In the genomic region with DNA sequence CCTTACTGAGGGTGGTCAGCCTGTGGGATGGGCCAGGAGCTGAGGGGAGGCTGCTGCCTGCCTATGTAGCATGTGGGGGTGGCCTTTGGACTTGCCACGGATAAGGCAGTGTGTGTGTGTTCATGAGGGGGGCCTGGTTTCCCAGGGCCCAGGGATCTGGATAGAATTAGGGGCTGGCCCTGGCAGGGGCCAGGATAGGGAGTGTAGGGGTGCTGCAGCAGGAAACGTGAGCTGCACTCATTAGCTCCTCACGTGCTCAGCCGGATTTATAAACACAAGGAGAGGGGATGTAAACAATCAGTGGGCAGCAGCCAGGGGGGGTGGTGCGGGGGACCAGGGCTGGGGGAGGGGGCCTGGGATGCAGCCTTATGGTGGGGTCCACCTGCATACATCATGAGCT, we compare ENCODE assay signal across 17 mouse cellular contexts. TPM values are rescaled to one million over a fixed set of nuclear protein-coding genes. Genes with fewer than 3 reads are reported as not detected.
DNase-seq lines count a peak whose midpoint lies in the region; ATAC-seq and TF ChIP-seq lines count a peak whose summit lies in the region.
"Had no signal": no experiment of that assay in that cellular context is flagged by ENCODE, and none has a peak within 500 bp of the region (broad histone marks: within the 10 kb centered on the region; RNA-seq: fewer than 3 reads in every experiment).

No protein-coding gene starts in this region.

- 3% methylated on average over 5 of the region's 5 CpGs for WGBS in lung, embryonic 15.5 days
- 31% methylated on average over 5 of the region's 5 CpGs for WGBS in lung, adult 2 months
- WGBS in intestine, postnatal 0 days: 27% methylated on average over 5 of the region's 5 CpGs
- WGBS in stomach, embryonic 15.5 days: 15% methylated on average over 5 of the region's 5 CpGs

- peaks cover 76% of the 10 kb centered on the region for H3K4me1 ChIP-seq in lung, embryonic 15.5 days
- H3K4me1 ChIP-seq in lung, adult 2 months (ENCODE audit: control insufficient read depth, insufficient read depth, low read length): peaks cover 29% of the 10 kb centered on the region
- peaks cover 18% of the 10 kb centered on the region for H3K4me1 ChIP-seq in intestine, postnatal 0 days (replicated peaks; ENCODE audit: control insufficient read depth, insufficient read depth, low read length)
- H3K4me1 ChIP-seq in stomach, embryonic 15.5 days: peaks cover 67% of the 10 kb centered on the region

- DNase-seq in CD4-positive, CD25-positive, alpha-beta regulatory T cell, adult 2 months (ENCODE audit: low read depth, low spot score): peak; percentile 4
- DNase-seq in lung, adult 2 months: no peak
- no peak for DNase-seq in adrenal gland, adult 18-20 months (ENCODE audit: low spot score in 2 of 2)
- DNase-seq in adrenal gland, postnatal 10 days: no peak
- DNase-seq: heart, postnatal 14 days; kidney, adult 2 months; layer of hippocampus, postnatal 36 days; thymus, postnatal 36 days had no signal

- peak overlapping the region; percentile 81; the same call in 1 of the 2 replicates for H3K27ac ChIP-seq in lung, embryonic 15.5 days
- peak overlapping the region; percentile 46; the same call in 1 of the 2 replicates for H3K27ac ChIP-seq in intestine, postnatal 0 days (ENCODE audit: low read depth, low read length)
- peak overlapping the region; percentile 57 for H3K27ac ChIP-seq in stomach, embryonic 15.5 days
- H3K27ac ChIP-seq: forebrain, embryonic 13.5 days; liver, embryonic 14.5 days; midbrain, embryonic 12.5 days had no signal

- no peaks in the 10 kb centered on the region for H3K27me3 ChIP-seq in lung, embryonic 15.5 days
- no peaks in the 10 kb centered on the region for H3K27me3 ChIP-seq in intestine, postnatal 0 days (replicated peaks; ENCODE audit: control insufficient read depth, insufficient read depth, low read length)
- H3K27me3 ChIP-seq in stomach, embryonic 15.5 days (replicated peaks): no peaks in the 10 kb centered on the region

- peak overlapping the region; percentile 99 for H3K4me2 ChIP-seq in lung, embryonic 15.5 days
- peak overlapping the region; percentile 98 for H3K4me2 ChIP-seq in intestine, postnatal 0 days (replicated peaks; ENCODE audit: low read depth)
- H3K4me2 ChIP-seq in stomach, embryonic 15.5 days: peak overlapping the region; percentile 92
- H3K4me2 ChIP-seq: forebrain, embryonic 13.5 days had no signal

- TF ChIP-seq CTCF in lung, adult 2 months (IDR thresholded peaks at IDR 0.05; ENCODE audit: insufficient read depth, low read length): no peak
- no peak for TF ChIP-seq CTCF in intestine, postnatal 0 days (IDR thresholded peaks at IDR 0.05; ENCODE audit: low read depth)

- ATAC-seq in CD4-positive, CD25-positive, alpha-beta regulatory T cell, adult 4 months: no peak
- ATAC-seq in lung, embryonic 15.5 days (ENCODE audit: borderline replicate concordance, extremely low read depth, low FRiP score, low TSS enrichment): peak; percentile 6; the same call in 1 of the 2 replicates
- ATAC-seq in intestine, postnatal 0 days: no peak
- no peak for ATAC-seq in stomach, embryonic 15.5 days (ENCODE audit: insufficient read depth, low FRiP score, low read depth)
- ATAC-seq: forebrain, embryonic 13.5 days had no signal

- no peak for TF ChIP-seq POLR2A in lung, adult 2 months (IDR thresholded peaks at IDR 0.05; ENCODE audit: borderline replicate concordance, extremely low read depth, low read depth, low read length)

- 0 out of 2 replicates have a peak overlapping the region, but pooled peaks have one; percentile 5 for H3K9ac ChIP-seq in lung, embryonic 15.5 days
- H3K9ac ChIP-seq in intestine, postnatal 0 days (ENCODE audit: low read depth, low read length): no peak overlapping the region
- H3K9ac ChIP-seq in stomach, embryonic 15.5 days: peak overlapping the region; percentile 24; the same call in 1 of the 2 replicates
- H3K9ac ChIP-seq: forebrain, embryonic 13.5 days; liver, embryonic 14.5 days; midbrain, embryonic 12.5 days had no signal

- H3K4me3 ChIP-seq in lung, embryonic 15.5 days: no peak overlapping the region
- H3K4me3 ChIP-seq in lung, adult 2 months (replicated peaks; ENCODE audit: extremely low read depth, low read depth, low read length): no peak overlapping the region
- H3K4me3 ChIP-seq in intestine, postnatal 0 days (ENCODE audit: low read depth, low read length): no peak overlapping the region
- peak overlapping the region; percentile 57; the same call in 1 of the 2 replicates for H3K4me3 ChIP-seq in stomach, embryonic 15.5 days (replicated peaks)
- H3K4me3 ChIP-seq: forebrain, embryonic 13.5 days; midbrain, embryonic 12.5 days had no signal

- H3K9me3 ChIP-seq in lung, embryonic 15.5 days: no peaks in the 10 kb centered on the region
- no peaks in the 10 kb centered on the region for H3K9me3 ChIP-seq in intestine, postnatal 0 days (ENCODE audit: control insufficient read depth)
- no peaks in the 10 kb centered on the region for H3K9me3 ChIP-seq in stomach, embryonic 15.5 days
- H3K9me3 ChIP-seq: forebrain, embryonic 13.5 days; G1E; midbrain, embryonic 12.5 days had no signal

- no peaks in the 10 kb centered on the region for H3K36me3 ChIP-seq in lung, embryonic 15.5 days
- H3K36me3 ChIP-seq in intestine, postnatal 0 days (ENCODE audit: control insufficient read depth, insufficient read depth): no peaks in the 10 kb centered on the region
- H3K36me3 ChIP-seq in stomach, embryonic 15.5 days: no peaks in the 10 kb centered on the region
- H3K36me3 ChIP-seq: G1E; midbrain, embryonic 12.5 days had no signal

RNA-seq across cellular contexts. Expression of gene AC109138.7, which starts 3.0 kb away (rescaled TPM):
- not detected for polyA plus RNA-seq in CD4-positive, CD25-positive, alpha-beta regulatory T cell, adult 4 months (2017; shearing (Covaris generic))
- not detected in 2 replicates for polyA plus RNA-seq in lung, embryonic 15.5 days (2015; fragmentation: Nextera tagmentation; extraction: Ambion mirVana)
- polyA plus RNA-seq in lung, adult 2 months (2012; rRNA removed): not detected in 2 replicates
- not detected in 2 replicates for polyA plus RNA-seq in intestine, postnatal 0 days (2015; fragmentation: Nextera tagmentation; extraction: Ambion mirVana)
- not detected in 2 replicates for polyA plus RNA-seq in stomach, embryonic 15.5 days (2015; fragmentation: Nextera tagmentation; extraction: Ambion mirVana)
- not detected for total RNA-seq in adrenal gland, adult 18-20 months (2021)
- total RNA-seq in adrenal gland, postnatal 10 days (2021): not detected
- total RNA-seq: G1E; gastrocnemius, adult 8-10 months; heart, postnatal 14 days; layer of hippocampus, postnatal 36 days had no signal
- polyA plus RNA-seq: forebrain, embryonic 13.5 days; liver, embryonic 14.5 days; midbrain, embryonic 12.5 days had no signal

RNA-seq across cellular contexts. Expression of gene Clcf1, which starts 3.1 kb away (rescaled TPM):
- polyA plus RNA-seq in CD4-positive, CD25-positive, alpha-beta regulatory T cell, adult 4 months (2017; shearing (Covaris generic)): 10 to 100 TPM; 35.0 to 46.5 TPM
- 4.7 and 5.5 TPM in 2 replicates for polyA plus RNA-seq in lung, embryonic 15.5 days (2015; fragmentation: Nextera tagmentation; extraction: Ambion mirVana)
- polyA plus RNA-seq in lung, adult 2 months (2012; rRNA removed): 34.0 and 42.0 TPM in 2 replicates
- 2.4 and 2.5 TPM in 2 replicates for polyA plus RNA-seq in intestine, postnatal 0 days (2015; fragmentation: Nextera tagmentation; extraction: Ambion mirVana)
- 5.4 and 6.2 TPM in 2 replicates for polyA plus RNA-seq in stomach, embryonic 15.5 days (2015; fragmentation: Nextera tagmentation; extraction: Ambion mirVana)
- total RNA-seq in adrenal gland, adult 18-20 months (2021): 10 to 100 TPM in 1 of 2 experiments, 1 to 10 TPM in 1; 7.9 to 11.1 TPM
- total RNA-seq in adrenal gland, postnatal 10 days (2021): 1 to 10 TPM; 8.3 to 9.8 TPM
- polyA plus RNA-seq: G1E had no signal

RNA-seq across cellular contexts. Expression of gene Pold4, which starts 14.6 kb away (rescaled TPM):
- 100 to 1,000 TPM; 117 to 127 TPM for polyA plus RNA-seq in CD4-positive, CD25-positive, alpha-beta regulatory T cell, adult 4 months (2017; shearing (Covaris generic))
- polyA plus RNA-seq in lung, embryonic 15.5 days (2015; fragmentation: Nextera tagmentation; extraction: Ambion mirVana): 27.6 and 32.4 TPM in 2 replicates
- 110 and 112 TPM in 2 replicates for polyA plus RNA-seq in lung, adult 2 months (2012; rRNA removed)
- 81.5 and 87.8 TPM in 2 replicates for polyA plus RNA-seq in intestine, postnatal 0 days (2015; fragmentation: Nextera tagmentation; extraction: Ambion mirVana)
- polyA plus RNA-seq in stomach, embryonic 15.5 days (2015; fragmentation: Nextera tagmentation; extraction: Ambion mirVana): 26.7 and 36.4 TPM in 2 replicates
- 10 to 100 TPM; 41.0 to 44.4 TPM for total RNA-seq in adrenal gland, adult 18-20 months (2021)
- total RNA-seq in adrenal gland, postnatal 10 days (2021): 10 to 100 TPM; 34.7 to 35.6 TPM

RNA-seq across cellular contexts. Expression of gene Rad9a, which starts 15.7 kb away (rescaled TPM):
- 10 to 100 TPM; 63.6 to 83.6 TPM for polyA plus RNA-seq in CD4-positive, CD25-positive, alpha-beta regulatory T cell, adult 4 months (2017; shearing (Covaris generic))
- 32.5 and 34.7 TPM in 2 replicates for polyA plus RNA-seq in lung, embryonic 15.5 days (2015; fragmentation: Nextera tagmentation; extraction: Ambion mirVana)
- polyA plus RNA-seq in lung, adult 2 months (2012; rRNA removed): 32.3 and 36.9 TPM in 2 replicates
- polyA plus RNA-seq in intestine, postnatal 0 days (2015; fragmentation: Nextera tagmentation; extraction: Ambion mirVana): 12.3 and 13.5 TPM in 2 replicates
- 25.4 and 27.4 TPM in 2 replicates for polyA plus RNA-seq in stomach, embryonic 15.5 days (2015; fragmentation: Nextera tagmentation; extraction: Ambion mirVana)
- total RNA-seq in adrenal gland, adult 18-20 months (2021): 1 to 10 TPM; 7.5 to 9.0 TPM
- total RNA-seq in adrenal gland, postnatal 10 days (2021): 10 to 100 TPM in 1 of 2 experiments, 1 to 10 TPM in 1; 7.4 to 10.8 TPM

RNA-seq across cellular contexts. Expression of gene Ppp1ca, which starts 25.3 kb away (rescaled TPM):
- 100 to 1,000 TPM; 835 to 936 TPM for polyA plus RNA-seq in CD4-positive, CD25-positive, alpha-beta regulatory T cell, adult 4 months (2017; shearing (Covaris generic))
- 974 TPM in 2 replicates for polyA plus RNA-seq in lung, embryonic 15.5 days (2015; fragmentation: Nextera tagmentation; extraction: Ambion mirVana)
- 373 and 384 TPM in 2 replicates for polyA plus RNA-seq in lung, adult 2 months (2012; rRNA removed)
- 370 and 382 TPM in 2 replicates for polyA plus RNA-seq in intestine, postnatal 0 days (2015; fragmentation: Nextera tagmentation; extraction: Ambion mirVana)
- 745 and 766 TPM in 2 replicates for polyA plus RNA-seq in stomach, embryonic 15.5 days (2015; fragmentation: Nextera tagmentation; extraction: Ambion mirVana)
- 100 to 1,000 TPM; 353 to 384 TPM for total RNA-seq in adrenal gland, adult 18-20 months (2021)
- total RNA-seq in adrenal gland, postnatal 10 days (2021): 100 to 1,000 TPM; 411 to 414 TPM
